Mouse (Mus musculus) c-Kit-positive CD71-positive TER-119-positive erythroid progenitor cells, embryonic 14.5 days (primary cell): ENCODE results near the gene Fkbp1a.
A peak's percentile ranks its signal among the peaks of the same experiment; 100 is the strongest.

Source experiments
- DNase-seq: peaks from one replicate; pipeline ENCODE4 v3.0.0-alpha.2; 2013; ENCODE audit warnings: low spot score

Fkbp1a gene

GRCm38 (mm10) chr2:151542323-151543062, at the start of gene Fkbp1a:
Gene Fkbp1a, plus strand, starts transcription at chr2:151542483.
- peak; percentile 81 for DNase-seq

- DNase-seq: peak; percentile 91
Observed at GRCm38 (mm10) chr2:151494035-151494803, 48.1 kb upstream of the Fkbp1a start, which contains the start of gene Nsfl1c. Gene Nsfl1c, plus strand, starts transcription at chr2:151494182.

GRCm38 (mm10) chr2:151498358-151498757, 43.9 kb upstream of the Fkbp1a start:
- DNase-seq: no peak

GRCm38 (mm10) chr2:151500442-151501007, 41.8 kb upstream of the Fkbp1a start:
- peak; percentile 15 for DNase-seq

- no peak for DNase-seq
Observed at GRCm38 (mm10) chr2:151504226-151504625, 38.1 kb upstream of the Fkbp1a start.

GRCm38 (mm10) chr2:151512199-151512598, 30.1 kb upstream of the Fkbp1a start:
- DNase-seq: no peak

GRCm38 (mm10) chr2:151513525-151514285, 28.6 kb upstream of the Fkbp1a start:
- no peak for DNase-seq

- DNase-seq: no peak
Observed at GRCm38 (mm10) chr2:151519000-151519399, 23.3 kb upstream of the Fkbp1a start.

GRCm38 (mm10) chr2:151524324-151525041, 17.8 kb upstream of the Fkbp1a start:
- DNase-seq: no peak

GRCm38 (mm10) chr2:151525520-151525919, 16.8 kb upstream of the Fkbp1a start:
- no peak for DNase-seq

- DNase-seq: no peak
Observed at GRCm38 (mm10) chr2:151528066-151528465, 14.2 kb upstream of the Fkbp1a start.

- DNase-seq: no peak
Observed at GRCm38 (mm10) chr2:151529169-151529568, 13.1 kb upstream of the Fkbp1a start.

- no peak for DNase-seq
Observed at GRCm38 (mm10) chr2:151530378-151531230, 11.7 kb upstream of the Fkbp1a start.

- no peak for DNase-seq
Observed at GRCm38 (mm10) chr2:151533632-151534031, 8.7 kb upstream of the Fkbp1a start.

GRCm38 (mm10) chr2:151535961-151536617, 6.2 kb upstream of the Fkbp1a start:
- DNase-seq: no peak

GRCm38 (mm10) chr2:151536618-151536974, 5.7 kb upstream of the Fkbp1a start:
- DNase-seq: no peak

GRCm38 (mm10) chr2:151538646-151539045, 3.6 kb upstream of the Fkbp1a start:
- no peak for DNase-seq

GRCm38 (mm10) chr2:151543063-151543895, 996 bp downstream of the Fkbp1a start:
- no peak for DNase-seq

GRCm38 (mm10) chr2:151544673-151545072, 2.4 kb downstream of the Fkbp1a start:
- DNase-seq: no peak
